Mouse (Mus musculus) embryonic fibroblast, embryonic 13.5 days (primary cell): ENCODE data around the gene Slc36a4.

Experiments
- CTCF ChIP-seq: IDR thresholded peaks from 2 replicates; pipeline ENCODE4 v1.5.1; 2011; ENCODE audit warnings: mild to moderate bottlenecking, control low read depth, low read length, moderate library complexity, borderline replicate concordance; ENCODE audit not compliant: insufficient read depth
- POLR2A ChIP-seq: IDR thresholded peaks from 2 replicates; pipeline ENCODE4 v1.6.1; 2011; ENCODE audit warnings: low read depth, mild to moderate bottlenecking, control low read depth, low read length, moderate library complexity

DNA sequence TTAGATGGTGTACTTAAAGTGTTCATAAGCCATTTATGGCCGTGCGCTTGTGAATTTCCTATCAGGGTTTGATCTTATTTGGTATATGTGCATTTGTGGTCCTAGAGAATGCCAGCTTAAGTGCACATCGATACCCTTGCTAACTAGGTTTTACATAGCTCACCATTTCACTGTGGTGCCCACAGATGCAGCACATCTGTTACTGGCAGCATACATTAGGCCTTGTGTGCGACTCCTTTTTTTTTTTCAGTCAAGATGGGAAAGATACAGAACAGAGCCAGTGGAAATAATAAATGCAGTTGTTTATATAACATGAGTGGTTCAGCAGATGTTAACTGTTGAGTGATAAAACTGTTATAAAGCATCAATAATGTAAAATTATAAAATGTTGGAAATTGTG is 31.9 kb downstream of the Slc36a4 start:
- TF ChIP-seq CTCF (no peak), POLR2A (no peak)
